Mouse (Mus musculus): ENCODE data around the gene B9d2. TPM values are rescaled to one million over a fixed set of nuclear protein-coding genes. Genes with fewer than 3 reads are reported as not detected.

Gene B9d2
- polyA plus RNA-seq, 1 experiment from 2014 or later, result 25.8 TPM

DNA sequence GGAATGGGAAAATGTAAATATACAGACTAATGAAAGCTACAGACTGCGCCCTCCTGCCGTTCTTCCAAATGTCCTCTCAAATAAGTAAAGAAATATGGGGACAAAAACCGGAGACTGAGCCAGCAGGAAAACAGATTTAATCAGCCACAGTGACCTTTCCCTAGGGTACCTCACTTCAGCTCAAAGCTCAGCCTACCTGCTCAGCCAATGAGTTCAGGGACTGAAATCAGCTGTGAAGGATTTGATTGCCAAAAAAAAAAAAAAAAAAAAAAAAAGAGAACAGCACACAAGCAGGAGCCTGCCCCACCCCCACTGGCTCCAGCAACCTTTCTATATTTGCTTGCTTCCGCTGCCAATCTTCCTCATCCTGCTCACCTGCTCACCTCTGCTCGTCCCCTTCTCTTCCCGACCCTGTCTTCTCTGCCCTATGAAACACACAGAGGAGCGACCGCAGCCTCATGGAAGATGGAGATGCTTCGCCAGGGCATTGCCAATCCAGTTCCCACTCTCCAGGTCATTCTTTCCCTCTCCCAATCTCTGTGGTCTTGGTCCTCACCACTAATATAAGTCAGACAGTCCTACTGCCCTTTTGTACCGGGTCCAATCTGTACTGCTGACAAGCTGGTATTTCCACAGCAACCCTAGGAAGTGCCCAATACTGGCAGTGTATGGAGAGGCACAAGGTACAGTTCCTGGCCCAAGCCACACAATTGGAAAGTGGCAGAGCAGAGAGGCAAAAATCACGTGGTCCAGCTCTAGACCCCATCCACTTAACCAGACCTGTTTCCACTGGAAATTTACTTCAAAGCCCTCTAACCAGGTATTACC, 24.8 kb upstream of the B9d2 start:
- H3K27ac ChIP-seq, result no peak overlapping the region
- H3K36me3 ChIP-seq, result no peaks in the 10 kb centered on the region; the same call in 1 of the 2 replicates
- H3K27me3 ChIP-seq, result no peaks in the 10 kb centered on the region
- WGBS, result 73% methylated on average over 11 of the region's 11 CpGs
- peaks cover 18% of the 10 kb centered on the region for H3K4me1 ChIP-seq
- no peak for ATAC-seq (ENCODE audit: low FRiP score, low read depth)
- no peak overlapping the region for H3K9ac ChIP-seq
- H3K4me3 ChIP-seq, result no peak overlapping the region
- H3K4me2 ChIP-seq (replicated peaks), result no peak overlapping the region
- H3K9me3 ChIP-seq, result no peaks in the 10 kb centered on the region

DNA sequence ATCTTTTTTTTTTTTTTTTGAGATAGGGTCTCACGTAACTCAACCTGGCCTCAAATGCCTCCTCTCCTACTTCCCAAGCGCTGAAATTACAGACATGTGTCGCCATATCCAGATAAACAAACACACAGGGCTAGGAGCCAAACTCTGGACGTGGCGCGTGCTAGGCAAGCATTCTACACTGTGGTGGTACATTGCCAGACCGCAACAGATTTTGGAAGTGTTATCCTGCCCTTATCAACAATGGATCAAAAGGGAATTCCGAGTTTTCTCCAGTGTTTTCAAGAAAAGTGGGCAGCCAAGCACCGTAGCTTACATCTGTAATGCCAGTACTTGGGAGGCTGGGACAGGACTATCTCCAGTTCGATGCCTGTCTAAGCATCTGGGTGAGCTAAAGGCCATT, 22.8 kb upstream of the B9d2 start:
- no peak for ATAC-seq (ENCODE audit: low FRiP score, low read depth)
- Histone ChIP-seq H3K27ac (no peak overlapping the region), H3K9ac (peak overlapping the region; percentile 73), H3K9me3 (no peaks in the 10 kb centered on the region), H3K4me1 (peaks cover 18% of the 10 kb centered on the region), H3K27me3 (no peaks in the 10 kb centered on the region), H3K4me2 (replicated peaks) (peak overlapping the region; percentile 91), H3K4me3 (peak overlapping the region; percentile 64), H3K36me3 (peaks cover 9% of the 10 kb centered on the region)
- 36% methylated on average over 10 of the region's 10 CpGs for WGBS

DNA sequence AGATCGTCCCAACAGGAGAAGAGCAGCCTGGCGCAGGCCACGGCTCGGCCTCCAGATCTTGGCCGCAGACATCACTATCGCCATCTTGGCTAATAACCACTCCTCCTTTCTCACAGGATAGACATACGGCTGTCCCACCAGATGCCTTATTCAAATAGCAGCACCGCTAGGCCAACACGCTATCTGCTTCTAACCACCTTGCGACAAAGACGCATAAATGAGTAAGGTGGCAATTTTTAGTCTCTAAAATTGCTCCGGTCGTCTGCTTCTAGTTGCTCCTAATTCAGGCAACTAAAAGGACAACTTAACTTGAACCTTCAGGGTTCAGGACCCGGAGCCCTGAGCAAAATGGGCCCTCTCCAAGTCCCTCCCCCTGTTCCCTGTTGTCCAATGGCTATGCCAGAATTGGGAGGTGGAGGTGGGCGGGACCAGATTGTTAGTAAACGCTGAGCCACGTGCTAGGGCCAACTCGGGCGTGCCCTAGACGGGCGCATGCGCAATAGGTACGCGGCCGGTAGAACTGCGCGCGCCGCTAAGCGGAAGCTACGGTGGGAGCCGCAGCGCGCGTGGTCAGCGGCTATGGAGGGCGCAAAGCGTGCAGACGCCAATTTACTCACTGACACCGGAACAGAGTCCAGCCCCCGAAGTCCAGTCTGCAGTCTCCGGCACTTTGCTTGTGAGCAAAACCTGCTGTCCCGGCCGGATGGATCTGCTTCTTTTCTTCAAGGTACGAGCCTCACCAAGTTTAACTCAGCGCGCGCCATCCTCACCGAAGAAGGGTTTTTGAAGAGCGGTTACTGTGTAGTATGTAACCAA, 21.7 kb upstream of the B9d2 start, which contains the start of the genes Bckdha and Exosc5:
Gene Bckdha (minus strand): TSS at position 325 of the 816 bp plus-strand sequence.
Gene Exosc5 (plus strand): TSS at position 508 of the 816 bp plus-strand sequence.
- peak within 1 kb of the TSS; percentile 22; the same call in 1 of the 2 replicates for H3K27ac ChIP-seq
- no peaks in the 10 kb centered on the region for H3K9me3 ChIP-seq
- peaks cover 19% of the 10 kb centered on the region for H3K36me3 ChIP-seq
- H3K4me1 ChIP-seq, result peaks cover 18% of the 10 kb centered on the region
- ATAC-seq (ENCODE audit: low FRiP score, low read depth), result peak; percentile 99
- H3K4me2 ChIP-seq (replicated peaks), result peak within 1 kb of the TSS; percentile 91
- under 1% methylated on average over 50 of the region's 50 CpGs for WGBS
- peak within 1 kb of the TSS; percentile 73 for H3K9ac ChIP-seq
- peak within 1 kb of the TSS; percentile 64 for H3K4me3 ChIP-seq
- H3K27me3 ChIP-seq, result no peaks in the 10 kb centered on the region

DNA sequence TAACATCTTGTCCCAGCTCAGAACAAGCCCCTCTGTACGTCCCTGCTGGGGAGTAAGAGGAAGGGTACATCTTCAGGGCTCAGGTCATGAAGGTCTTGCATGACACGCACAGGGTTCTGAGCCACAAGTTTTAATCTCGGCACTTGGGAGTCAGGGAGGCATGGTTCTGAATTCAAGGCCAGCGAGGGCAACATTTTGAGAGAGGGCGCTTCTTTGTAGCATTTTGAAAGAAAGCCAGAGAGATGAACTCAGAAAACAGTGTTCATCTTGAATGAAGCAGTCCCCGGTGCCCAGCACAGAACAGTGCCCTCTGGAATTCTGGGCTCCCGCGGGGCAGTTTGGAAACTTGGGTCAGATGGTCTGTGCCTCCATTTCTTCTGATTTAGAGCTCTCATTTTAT, 14.2 kb upstream of the B9d2 start:
- 95% methylated on average over 8 of the region's 8 CpGs for WGBS
- Histone ChIP-seq H3K27ac (no peak overlapping the region), H3K9ac (no peak overlapping the region), H3K27me3 (no peaks in the 10 kb centered on the region), H3K4me1 (no peaks in the 10 kb centered on the region), H3K4me3 (no peak overlapping the region), H3K9me3 (no peaks in the 10 kb centered on the region), H3K36me3 (peaks cover 74% of the 10 kb centered on the region), H3K4me2 (replicated peaks) (no peak overlapping the region)
- ATAC-seq (ENCODE audit: low FRiP score, low read depth), result no peak

DNA sequence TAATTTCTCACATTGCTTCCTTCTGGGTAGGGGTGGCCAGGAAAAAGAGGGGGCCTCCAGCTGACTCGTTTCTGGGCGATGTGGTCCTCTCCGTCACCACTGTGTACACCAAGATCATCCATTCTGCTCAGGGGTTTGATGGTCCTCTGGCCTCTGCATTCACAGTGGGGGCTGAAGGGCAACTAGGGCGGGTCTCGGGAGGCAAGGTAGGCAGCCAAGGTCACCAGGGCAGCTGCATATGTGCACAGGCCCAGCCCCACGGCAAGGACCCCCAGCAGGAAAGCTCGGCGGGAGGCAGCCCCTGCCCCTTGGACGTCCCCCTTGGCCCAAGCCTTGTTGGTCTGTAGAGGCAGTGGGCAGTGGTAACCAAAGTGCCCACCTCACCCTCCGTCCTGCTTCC, 11.4 kb upstream of the B9d2 start:
- H3K4me2 ChIP-seq (replicated peaks), result no peak overlapping the region
- no peaks in the 10 kb centered on the region for H3K4me1 ChIP-seq
- no peak overlapping the region for H3K27ac ChIP-seq
- peaks cover 57% of the 10 kb centered on the region for H3K36me3 ChIP-seq
- no peak overlapping the region for H3K4me3 ChIP-seq
- no peak overlapping the region for H3K9ac ChIP-seq
- 0 out of 2 replicates have a peak, but pooled peaks cover 4% of the 10 kb centered on the region for H3K9me3 ChIP-seq
- no peak for ATAC-seq (ENCODE audit: low FRiP score, low read depth)
- H3K27me3 ChIP-seq, result peaks cover 13% of the 10 kb centered on the region
- WGBS, result 84% methylated on average over 10 of the region's 10 CpGs

DNA sequence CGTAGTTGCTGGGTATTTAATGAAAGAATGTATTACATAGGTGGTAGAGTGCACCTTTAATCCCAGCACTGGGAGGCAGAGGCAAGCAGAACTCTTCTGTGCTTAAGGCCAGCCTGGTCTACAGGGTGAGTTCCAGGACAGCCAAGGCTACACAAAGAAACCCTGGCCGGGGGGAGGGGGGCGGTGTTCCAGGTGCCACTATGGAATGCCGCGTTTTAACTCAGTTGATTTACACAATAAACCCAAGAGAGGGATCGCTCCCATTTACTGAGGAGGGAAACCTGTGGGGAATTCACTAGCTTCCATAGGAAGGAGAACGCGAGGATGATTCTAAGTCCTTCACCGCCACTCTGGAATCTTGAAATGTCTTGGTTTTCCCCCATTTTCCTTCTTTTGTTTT, 10.9 kb upstream of the B9d2 start:
- Histone ChIP-seq H3K4me2 (replicated peaks) (no peak overlapping the region), H3K36me3 (peaks cover 52% of the 10 kb centered on the region), H3K4me3 (no peak overlapping the region), H3K4me1 (peaks cover 3% of the 10 kb centered on the region; the same call in 1 of the 2 replicates), H3K9ac (no peak overlapping the region), H3K9me3 (0 out of 2 replicates have a peak, but pooled peaks cover 4% of the 10 kb centered on the region), H3K27ac (no peak overlapping the region), H3K27me3 (peaks cover 17% of the 10 kb centered on the region)
- no peak for ATAC-seq (ENCODE audit: low FRiP score, low read depth)
- 77% methylated on average over 9 of the region's 9 CpGs for WGBS

DNA sequence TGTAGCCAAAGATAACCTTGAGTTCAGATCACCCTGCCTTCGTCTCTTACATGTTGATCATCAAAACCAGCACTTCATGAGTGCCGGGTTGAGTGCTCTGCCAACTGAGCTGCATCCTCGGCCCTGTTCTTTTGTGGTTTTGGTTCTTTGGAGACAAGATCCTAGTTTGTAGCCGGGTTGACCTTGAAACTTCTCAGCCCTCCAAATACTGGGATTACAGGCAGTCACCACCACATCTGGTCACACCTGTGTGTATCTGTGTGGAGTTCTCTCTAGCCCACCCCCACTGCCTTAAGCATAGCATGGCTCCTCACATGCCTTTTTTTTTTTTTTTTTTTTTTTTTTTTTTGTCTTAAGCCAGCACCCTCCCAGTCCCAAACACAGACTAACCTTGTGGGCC, 10.5 kb upstream of the B9d2 start:
- ATAC-seq (ENCODE audit: low FRiP score, low read depth), result no peak

DNA sequence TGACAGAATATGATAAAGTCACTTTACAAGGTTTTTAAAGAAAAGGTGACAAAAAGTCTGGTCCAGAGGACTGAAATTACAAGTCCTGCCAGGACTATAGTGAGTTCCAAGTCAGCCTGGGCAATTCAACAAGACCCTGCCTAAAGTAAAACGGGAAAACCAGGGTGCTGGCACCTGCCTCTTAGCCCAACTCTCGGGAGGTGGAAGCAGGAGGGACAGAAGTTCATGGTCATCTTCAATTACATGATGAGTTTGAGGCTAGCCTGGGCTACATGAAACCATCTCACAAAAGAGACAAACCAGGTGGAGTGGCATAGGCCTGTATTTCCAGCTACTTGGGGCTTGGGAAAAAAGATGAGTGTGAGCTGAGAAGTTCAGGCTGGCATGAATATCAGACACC, 8.9 kb upstream of the B9d2 start:
- peaks cover 37% of the 10 kb centered on the region for H3K27me3 ChIP-seq
- no peak for ATAC-seq (ENCODE audit: low FRiP score, low read depth)
- 0 out of 2 replicates have a peak, but pooled peaks cover 4% of the 10 kb centered on the region for H3K9me3 ChIP-seq
- peaks cover 13% of the 10 kb centered on the region for H3K4me1 ChIP-seq
- H3K4me3 ChIP-seq, result no peak overlapping the region
- no peak overlapping the region for H3K9ac ChIP-seq
- H3K4me2 ChIP-seq (replicated peaks), result no peak overlapping the region
- WGBS, result 69% methylated on average over 2 of the region's 2 CpGs
- H3K27ac ChIP-seq, result no peak overlapping the region
- H3K36me3 ChIP-seq, result peaks cover 32% of the 10 kb centered on the region

More for the DNA sequence above, 10.5 kb upstream of the B9d2 start:
- Histone ChIP-seq H3K27ac (no peak overlapping the region), H3K9me3 (0 out of 2 replicates have a peak, but pooled peaks cover 4% of the 10 kb centered on the region), H3K4me3 (no peak overlapping the region), H3K27me3 (peaks cover 22% of the 10 kb centered on the region), H3K4me2 (replicated peaks) (no peak overlapping the region), H3K9ac (no peak overlapping the region), H3K4me1 (peaks cover 8% of the 10 kb centered on the region), H3K36me3 (peaks cover 48% of the 10 kb centered on the region)
- WGBS, result 91% methylated on average over 4 of the region's 4 CpGs

DNA sequence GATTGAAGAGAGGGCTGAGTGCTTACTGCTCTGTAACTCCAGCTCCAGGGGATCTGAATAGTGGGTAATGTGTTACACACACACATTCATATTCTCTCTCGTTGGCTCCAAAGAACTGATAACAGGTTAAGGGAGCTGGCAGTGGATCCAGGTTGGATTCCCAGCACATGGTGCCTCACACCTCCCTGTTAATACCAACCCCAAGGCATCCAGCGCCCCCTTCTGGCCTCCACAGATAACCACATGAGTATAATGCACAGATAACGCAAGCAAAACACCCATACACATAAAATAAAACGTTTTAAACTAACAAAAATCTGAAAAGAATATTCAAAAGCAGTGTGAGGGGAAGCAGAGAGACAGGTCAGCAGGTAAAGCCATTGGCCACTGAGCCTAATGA, 8.1 kb upstream of the B9d2 start:
- peaks cover 13% of the 10 kb centered on the region for H3K4me1 ChIP-seq
- H3K9ac ChIP-seq, result no peak overlapping the region
- 52% methylated on average over 4 of the region's 4 CpGs for WGBS
- H3K9me3 ChIP-seq, result 0 out of 2 replicates have a peak, but pooled peaks cover 4% of the 10 kb centered on the region
- no peak for ATAC-seq (ENCODE audit: low FRiP score, low read depth)
- no peak overlapping the region for H3K4me3 ChIP-seq
- H3K27me3 ChIP-seq, result peaks cover 41% of the 10 kb centered on the region
- H3K4me2 ChIP-seq (replicated peaks), result no peak overlapping the region
- no peak overlapping the region for H3K27ac ChIP-seq
- peaks cover 24% of the 10 kb centered on the region for H3K36me3 ChIP-seq

DNA sequence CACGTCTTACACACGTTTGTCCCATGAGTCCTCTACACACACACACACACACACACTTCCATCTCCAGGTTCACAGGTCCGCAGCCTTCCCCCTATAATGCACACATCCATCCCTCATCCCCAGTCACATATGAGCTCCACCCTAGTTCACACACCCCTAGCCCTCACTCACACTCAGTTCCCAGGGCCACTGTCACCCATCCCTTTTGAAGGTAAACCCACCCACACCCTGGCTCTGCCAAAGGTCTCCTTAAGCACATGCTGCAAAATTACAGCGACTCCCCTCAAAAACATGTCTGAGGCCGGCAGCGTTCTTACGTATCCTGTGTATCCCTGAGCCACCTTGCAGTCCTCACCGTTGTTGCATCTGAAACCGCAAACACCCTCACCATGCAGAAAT, 6.3 kb upstream of the B9d2 start:
- Histone ChIP-seq H3K9me3 (0 out of 2 replicates have a peak, but pooled peaks cover 4% of the 10 kb centered on the region), H3K9ac (peak overlapping the region; percentile 55; the same call in 1 of the 2 replicates), H3K36me3 (peaks cover 6% of the 10 kb centered on the region), H3K4me2 (replicated peaks) (peak overlapping the region; percentile 68), H3K4me1 (peaks cover 13% of the 10 kb centered on the region), H3K27ac (no peak overlapping the region), H3K4me3 (peak overlapping the region; percentile 40), H3K27me3 (peaks cover 52% of the 10 kb centered on the region)
- no peak for ATAC-seq (ENCODE audit: low FRiP score, low read depth)
- 31% methylated on average over 9 of the region's 9 CpGs for WGBS

DNA sequence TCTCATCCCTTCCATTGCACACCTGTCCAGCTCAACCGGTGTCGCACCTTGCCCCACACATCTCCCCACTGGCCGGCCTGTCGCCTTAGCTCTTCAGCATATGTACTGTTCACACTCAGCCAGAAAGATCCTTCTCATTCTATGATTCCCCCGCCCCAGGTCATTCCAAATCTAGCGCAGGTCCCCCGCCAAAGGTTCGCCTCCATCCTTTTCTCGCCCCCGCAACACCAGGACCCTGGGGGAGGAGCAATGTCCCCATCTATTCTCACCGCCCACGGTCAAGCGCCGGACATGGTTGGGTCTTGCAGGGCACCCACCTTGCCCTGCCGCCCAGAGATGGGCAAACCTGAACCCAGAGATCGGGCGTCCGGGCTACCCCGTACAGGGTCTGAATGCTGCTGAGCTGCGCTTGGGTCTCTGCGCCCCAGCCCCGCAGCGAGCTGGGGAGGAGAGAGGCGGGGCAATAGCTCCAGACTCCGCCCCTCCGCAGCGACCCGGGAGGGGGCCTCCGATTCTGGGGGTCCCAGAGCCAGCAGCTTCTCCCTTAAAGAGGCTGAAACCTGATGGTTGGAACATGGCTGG, 5.8 kb upstream of the B9d2 start, which contains the start of gene Tmem91:
Gene Tmem91 (minus strand): TSS at position 448 of the 582 bp plus-strand sequence.
- Histone ChIP-seq H3K4me2 (replicated peaks) (peak within 1 kb of the TSS; percentile 68), H3K36me3 (0 out of 2 replicates have a peak, but pooled peaks cover under 1% of the 10 kb centered on the region), H3K4me3 (peak within 1 kb of the TSS; percentile 40), H3K27me3 (peaks cover 53% of the 10 kb centered on the region), H3K9ac (peak within 1 kb of the TSS; percentile 55), H3K4me1 (peaks cover 13% of the 10 kb centered on the region), H3K9me3 (0 out of 2 replicates have a peak, but pooled peaks cover 4% of the 10 kb centered on the region), H3K27ac (no peak within 1 kb of the TSS)
- WGBS, result 2% methylated on average over 29 of the region's 29 CpGs
- no peak for ATAC-seq (ENCODE audit: low FRiP score, low read depth)

Measured in limb, embryonic 13.5 days (tissue).